Mouse (Mus musculus) left cerebral cortex, postnatal 10 days (tissue): ENCODE measurements around the gene Acadm. TPM values are rescaled to one million over a fixed set of nuclear protein-coding genes. Genes with fewer than 3 reads are reported as not detected.

Source experiments
- DNase-seq, 2 experiments: peaks; one replicate each; pipeline ENCODE4 v3.0.0; 2021 to 2022; ENCODE audit warnings: low spot score in 2 of 2, mixed read lengths in 1 of 2; ENCODE audit errors: extremely low spot score in 1 of 2
- intact Hi-C: fragments of 180-260 bp; cut with DNase I; formaldehyde crosslinking; loops from one replicate; pipeline ENCODE4 v1.15.1; 2025
- total RNA-seq, 2 experiments: library from RNA; stranded (reverse); gene quantifications; 2 replicates each; pipeline ENCODE4 v1.2.3; 2021

Acadm gene
- total RNA-seq, 2 experiments from 2014 or later, result 36.0 to 37.9 TPM

DNA sequence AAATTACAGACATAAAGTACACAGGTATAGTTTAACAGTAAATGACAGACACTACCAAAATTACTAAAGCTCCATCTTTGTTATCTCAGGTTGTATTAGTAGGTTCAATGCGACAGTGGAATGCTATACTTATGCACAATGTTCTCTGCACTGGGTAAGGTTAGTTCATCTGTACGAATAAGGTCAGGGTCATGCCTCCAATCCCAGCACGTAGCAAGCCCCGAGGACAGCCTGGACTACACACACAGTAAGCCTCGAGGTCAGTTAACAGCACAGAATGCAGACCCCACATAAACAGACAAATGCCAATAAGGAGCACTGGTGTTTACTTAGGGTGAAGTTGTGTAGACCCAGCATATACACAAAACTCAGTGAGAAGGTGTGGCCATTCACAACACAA, 35.5 kb downstream of the Acadm start:
- intact Hi-C loops, result no loop called here
- no peak for DNase-seq

DNA sequence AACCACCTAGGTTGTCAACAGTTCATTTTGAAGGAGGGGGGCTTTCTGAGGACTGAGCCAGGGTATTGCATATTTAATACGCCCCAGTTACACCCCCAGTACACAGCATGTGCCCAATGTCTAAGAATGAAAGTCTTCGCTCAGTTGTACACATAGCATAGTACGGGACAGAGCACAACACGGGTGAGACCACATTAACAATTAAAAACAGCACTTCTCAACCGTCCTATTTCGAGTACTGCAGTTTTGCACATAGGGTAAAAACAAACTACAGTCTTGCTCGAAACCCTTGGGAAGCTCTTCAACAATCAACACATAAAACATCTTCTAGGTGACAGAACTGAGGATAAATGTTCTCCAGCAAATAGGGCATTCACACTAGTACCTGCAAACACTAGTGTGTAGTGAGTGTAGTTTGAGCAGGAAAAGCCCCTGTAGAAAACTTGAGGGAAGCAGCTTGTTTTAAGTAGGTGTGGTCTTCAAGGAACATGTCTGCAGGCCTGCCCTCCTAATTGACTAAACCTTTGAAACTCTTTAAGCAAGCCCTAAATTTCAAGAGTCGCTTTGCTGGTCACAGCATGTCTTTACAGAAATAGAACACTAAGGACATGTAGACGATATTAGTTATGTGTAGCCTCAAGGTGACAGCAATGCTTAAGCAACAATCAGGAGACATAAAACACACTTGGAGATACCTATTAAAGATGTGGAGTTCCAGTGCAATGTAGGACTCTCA, 38.1 kb downstream of the Acadm start, which contains the start of gene Msh4:
Msh4 (minus strand) TSS at position 3 of the 736 bp plus-strand sequence.
- DNase-seq, result no peak
- intact Hi-C loops, result no loop called here

DNA sequence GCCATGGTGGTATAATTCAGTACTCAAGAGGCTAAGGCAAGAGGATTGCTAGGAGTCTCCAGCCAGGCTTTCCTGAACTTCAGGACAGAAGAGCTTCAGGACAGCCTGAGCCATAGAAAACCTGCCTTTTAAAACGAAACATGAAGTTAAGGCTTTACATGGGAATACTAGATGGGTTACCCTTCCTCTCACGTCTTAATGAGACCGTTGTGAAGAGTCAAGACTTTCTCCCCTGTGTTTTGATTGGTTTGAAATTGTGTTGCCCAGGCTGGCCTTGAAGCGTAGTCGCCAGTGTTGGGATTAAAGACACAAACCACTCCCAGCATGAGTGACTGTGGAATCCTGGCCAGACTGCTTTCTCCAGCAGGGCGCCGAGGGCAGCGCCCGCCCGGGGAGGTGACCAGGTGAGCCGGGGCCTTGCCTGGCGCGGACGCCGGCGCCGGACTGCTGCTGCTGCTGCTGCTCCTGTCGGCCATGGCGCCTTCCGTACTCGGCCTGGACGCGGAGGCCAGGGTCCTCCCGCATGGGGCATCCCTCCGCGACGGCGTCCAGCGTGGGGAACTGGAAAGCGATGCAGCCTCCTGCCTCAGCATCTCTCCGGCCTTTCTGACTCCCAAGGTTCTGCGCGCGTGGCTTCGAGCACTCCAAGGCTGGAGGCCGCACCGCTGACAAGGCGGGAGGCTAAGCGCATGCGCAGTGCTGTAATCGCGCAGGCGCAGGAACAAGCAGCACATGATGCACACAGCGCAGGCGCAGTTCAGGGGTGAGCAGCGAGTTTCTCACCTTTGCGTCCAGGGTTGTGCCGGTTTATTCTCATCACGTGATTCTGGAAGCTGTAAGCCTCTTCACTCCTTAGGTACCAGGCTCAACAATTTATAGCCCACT, 38.9 kb downstream of the Acadm start:
- intact Hi-C loops, result no loop called here
- DNase-seq, result peak in 1 of 2 experiments; percentile 45

DNA sequence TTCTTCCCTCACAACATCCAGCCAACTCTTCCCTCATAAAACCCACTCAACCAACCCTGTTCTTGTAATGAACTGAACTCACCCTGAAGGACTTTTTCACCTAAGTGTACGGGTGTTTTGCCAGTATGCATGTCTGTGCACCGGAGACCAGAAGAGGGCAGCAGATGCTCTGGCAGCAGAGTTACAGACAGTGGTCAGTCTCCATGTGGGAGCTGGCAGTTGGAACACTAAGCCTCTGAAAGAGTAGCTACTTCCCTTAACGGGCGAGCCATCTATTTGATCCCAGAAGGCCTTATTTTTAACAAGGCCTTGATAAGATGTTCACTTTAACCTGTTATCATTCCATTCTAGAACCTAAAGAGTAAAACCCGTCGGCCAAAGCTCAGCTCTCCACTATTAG, 39.8 kb downstream of the Acadm start:
- DNase-seq, result peak in 1 of 2 experiments; percentile 46
- intact Hi-C loops, result no loop called here

DNA sequence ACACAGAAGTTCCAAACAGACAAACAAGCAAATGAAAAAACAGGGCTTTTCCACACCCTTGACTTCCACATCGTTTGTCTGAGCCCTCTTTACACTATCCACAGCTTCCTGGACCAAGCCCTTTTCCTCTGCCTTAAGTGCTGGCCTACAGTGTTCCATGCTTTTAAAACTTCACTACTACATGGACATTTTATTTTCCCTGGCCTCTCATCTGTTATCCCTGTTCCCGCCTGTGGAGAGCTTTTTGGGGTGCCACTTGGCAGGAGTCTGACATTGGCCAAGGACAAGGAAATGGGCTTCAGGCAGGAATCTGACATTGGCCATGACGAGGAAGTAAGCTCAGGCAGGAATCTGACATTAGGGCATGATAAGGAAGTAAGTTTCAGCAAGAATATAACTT, 41.8 kb downstream of the Acadm start:
- DNase-seq, result no peak
- intact Hi-C loops, result no loop called here

DNA sequence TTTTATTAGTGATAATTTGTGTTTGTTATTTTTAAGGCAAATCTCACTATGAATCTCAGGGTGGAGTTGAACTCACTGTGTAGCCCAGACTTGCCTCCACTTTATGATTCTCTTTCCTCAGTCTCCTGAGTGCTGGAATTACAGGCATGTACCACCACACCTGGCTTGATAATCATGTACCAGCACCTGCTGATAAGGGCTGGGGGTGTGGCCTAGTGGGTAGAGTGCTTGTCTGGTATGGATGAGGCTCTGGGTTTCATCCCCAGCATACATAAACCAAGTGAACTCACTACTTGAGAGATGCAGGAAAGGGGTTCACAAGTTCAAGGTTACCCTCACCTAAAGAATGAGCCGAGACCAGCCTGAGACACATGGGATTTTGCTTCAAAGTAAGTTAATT, 42.5 kb downstream of the Acadm start:
- DNase-seq, result no peak
- intact Hi-C loops, result no loop called here

DNA sequence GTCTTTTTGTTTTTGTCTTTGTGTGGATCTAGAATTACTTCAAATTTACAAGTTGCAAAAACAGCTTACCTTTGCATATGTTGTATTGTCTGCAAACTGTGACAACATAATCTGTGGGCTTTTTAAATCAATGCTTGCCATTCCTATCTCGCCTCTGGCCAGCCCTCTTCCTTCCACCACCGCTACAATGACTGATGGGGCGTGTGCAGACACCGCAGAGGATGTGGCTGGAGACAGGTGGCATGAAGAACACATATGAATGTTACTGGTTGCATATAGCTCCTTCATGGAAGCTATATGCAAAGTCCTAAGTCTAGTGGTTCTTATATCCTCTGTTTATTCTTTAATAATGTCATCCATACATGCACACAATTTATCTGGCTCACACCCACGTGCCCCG, 47.2 kb downstream of the Acadm start:
- intact Hi-C loops, result no loop called here
- no peak for DNase-seq

DNA sequence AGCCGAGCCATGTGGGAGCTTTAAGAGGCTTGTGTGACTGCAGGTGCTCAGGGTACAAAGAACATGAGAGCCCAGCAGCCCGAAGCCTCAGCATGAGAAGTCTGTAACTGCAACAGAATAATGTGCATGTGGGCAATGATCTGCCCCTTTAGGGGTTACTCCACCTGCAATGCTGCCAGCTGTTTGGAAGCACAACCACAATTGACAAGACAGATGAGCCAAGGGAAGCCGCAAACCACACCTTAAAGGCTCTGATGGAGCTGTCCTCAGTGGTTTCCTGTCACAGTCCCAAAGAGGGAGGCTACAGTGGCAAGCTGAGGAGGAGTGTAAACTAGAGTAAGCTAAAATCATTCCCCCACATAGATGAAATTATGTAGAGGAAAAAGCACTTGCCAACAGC, 49.0 kb downstream of the Acadm start:
- DNase-seq, result no peak
- intact Hi-C loops, result no loop called here

DNA sequence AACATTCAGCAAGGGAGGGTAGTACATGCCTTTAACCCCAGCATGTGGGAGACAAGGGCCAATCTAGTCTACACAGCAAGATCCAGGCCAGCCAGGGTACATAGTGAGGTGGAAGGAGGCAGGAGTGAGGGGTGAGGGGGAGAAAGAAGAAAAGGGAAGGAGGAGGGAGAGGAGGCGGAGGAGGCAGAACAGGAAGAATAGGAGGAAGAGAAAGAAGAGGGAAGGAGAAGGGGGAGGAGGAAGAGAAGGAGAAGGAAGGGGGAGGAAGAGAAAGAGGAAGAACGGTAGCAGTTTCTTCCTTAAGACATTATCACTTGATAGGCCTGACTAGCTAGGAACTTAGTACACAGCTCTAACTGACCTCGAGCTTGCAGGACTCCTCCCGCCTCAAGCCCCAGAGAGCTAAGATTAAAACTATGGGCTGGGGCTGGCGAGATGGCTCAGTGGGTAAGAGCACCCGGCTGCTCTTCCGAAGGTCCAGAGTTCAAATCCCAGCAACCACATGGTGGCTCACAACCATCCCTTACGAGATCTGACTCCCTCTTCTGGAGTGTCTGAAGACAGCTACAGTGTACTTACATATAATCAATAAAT, 55.1 kb downstream of the Acadm start:
- intact Hi-C loops, result no loop called here

DNA sequence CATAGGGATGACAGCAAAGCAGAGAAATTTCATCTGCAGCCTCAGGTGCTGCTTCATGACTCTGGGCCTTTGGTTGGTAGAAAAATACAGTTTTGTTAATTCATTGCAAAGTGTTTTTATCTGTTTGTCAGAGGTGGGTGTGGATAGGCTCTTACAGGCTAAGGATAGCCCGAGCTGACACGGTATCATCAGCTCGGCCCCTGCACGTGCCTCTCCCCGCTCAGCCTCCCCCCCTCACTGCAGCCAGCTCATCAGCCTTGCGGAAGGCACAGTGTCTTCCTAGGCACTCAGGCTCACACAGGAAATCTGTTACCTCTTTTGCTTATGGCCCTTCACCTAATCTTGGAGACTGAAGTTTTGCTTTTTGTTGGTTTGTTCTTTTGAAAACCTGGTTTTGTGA, 56.3 kb downstream of the Acadm start:
- DNase-seq, result no peak
- intact Hi-C loops, result no loop called here

More for the DNA sequence above, 55.1 kb downstream of the Acadm start:
- no peak for DNase-seq

DNA sequence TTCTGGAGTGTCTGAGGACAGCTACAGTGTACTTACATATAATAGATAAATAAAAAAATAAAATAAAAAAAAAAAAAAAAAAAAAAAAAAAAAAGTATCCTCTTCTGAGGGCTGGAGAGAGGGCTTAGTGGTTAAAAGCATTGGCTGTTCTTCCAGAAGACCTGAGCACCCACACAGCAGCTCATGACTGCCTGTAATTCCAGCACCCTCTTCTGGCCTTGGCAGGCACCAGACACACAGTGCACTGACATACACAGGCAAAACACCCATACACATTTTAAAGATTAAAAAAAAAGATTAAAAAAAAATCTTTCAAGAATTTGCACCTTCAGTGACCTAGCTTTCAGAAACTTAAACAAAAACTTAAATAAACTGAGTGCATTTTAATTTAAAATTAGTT, 58.1 kb downstream of the Acadm start:
- DNase-seq, result no peak
- intact Hi-C loops, result no loop called here

Other genes with a start within 250 kb of the Acadm start
- 10 to 100 TPM; 10.7 to 12.7 TPM for gene St6galnac3, start 219.5 kb downstream of the Acadm start, total RNA-seq
- not detected for gene Asb17, start 100.4 kb downstream of the Acadm start, total RNA-seq
- under 1 TPM; 0.28 to 0.32 TPM for gene Msh4, start 38.5 kb downstream of the Acadm start, total RNA-seq
- gene Rabggtb, start 31.6 kb downstream of the Acadm start, total RNA-seq, result 10 to 100 TPM; 67.9 to 68.7 TPM
- 10 to 100 TPM; 14.7 to 17.4 TPM for gene Slc44a5, start 28.8 kb upstream of the Acadm start, total RNA-seq